Mouse (Mus musculus): ENCODE data around the gene Wdr53.
"Not testable (repeated sequence)": the region's sequence is repeated elsewhere in the genome, so short reads cannot be mapped to it uniquely, and the experiment has no call there.

Wdr53 gene

DNA sequence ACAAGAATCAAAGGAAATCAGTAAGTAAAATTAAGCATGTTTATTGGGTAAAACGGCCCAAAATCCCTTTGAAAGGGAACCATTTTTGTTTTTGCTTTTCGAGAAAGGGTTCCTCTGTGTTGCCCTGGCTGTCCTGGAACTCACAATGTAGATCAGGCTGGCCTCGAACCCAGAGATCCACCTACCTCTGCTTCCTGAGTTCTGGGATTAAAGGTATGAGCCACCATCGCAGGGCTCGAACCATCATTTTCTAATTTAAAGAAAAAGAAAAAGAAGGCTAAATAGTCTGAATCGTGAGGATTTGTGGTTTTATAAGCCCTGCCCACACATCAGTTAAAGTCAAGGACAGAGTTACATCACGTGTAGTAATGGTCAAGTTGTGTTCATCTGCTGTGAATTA lies 31.4 kb downstream of the Wdr53 start:
- DNase-seq (ENCODE audit: low read depth): no peak

DNA sequence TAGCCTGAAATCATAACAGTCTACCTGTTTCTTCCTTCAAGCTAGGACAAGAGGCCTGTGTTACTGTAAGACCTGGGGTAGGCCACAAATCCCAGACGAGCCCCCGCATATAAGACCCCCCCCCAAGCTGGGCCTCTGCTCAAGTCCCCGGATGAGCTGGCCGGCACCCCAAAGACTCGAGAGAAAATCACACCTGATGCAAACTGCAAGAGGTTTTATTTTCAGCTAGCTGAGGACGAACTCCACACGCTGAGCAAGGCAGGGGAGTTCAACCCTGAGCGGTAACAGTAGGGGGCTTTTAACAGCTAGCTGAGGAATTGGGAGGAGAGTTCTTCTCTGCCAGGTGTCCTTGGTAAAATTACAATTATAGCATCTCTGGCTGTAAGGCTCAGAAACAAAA lies 33.2 kb downstream of the Wdr53 start:
- DNase-seq (ENCODE audit: low read depth): no peak

DNA sequence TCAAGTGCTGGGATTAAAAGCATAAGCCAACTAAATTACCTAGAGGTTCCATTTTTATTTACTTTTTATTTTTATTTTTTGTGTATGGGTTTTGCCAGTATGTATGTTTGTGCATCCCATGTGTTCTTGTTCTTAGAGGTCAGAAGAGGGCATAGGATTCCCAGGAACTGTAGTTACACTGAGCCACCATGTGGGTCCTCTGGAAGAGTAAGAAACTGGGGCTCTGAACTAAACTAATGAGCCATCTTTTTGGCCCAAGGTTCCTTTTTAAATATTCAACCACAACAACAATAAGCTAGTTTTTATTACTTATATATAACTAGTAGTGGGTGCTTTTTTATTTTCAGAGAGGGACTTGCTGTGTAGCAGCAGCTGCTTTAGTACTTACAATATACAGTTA lies 35.6 kb downstream of the Wdr53 start:
- no peak for DNase-seq (ENCODE audit: low read depth)

DNA sequence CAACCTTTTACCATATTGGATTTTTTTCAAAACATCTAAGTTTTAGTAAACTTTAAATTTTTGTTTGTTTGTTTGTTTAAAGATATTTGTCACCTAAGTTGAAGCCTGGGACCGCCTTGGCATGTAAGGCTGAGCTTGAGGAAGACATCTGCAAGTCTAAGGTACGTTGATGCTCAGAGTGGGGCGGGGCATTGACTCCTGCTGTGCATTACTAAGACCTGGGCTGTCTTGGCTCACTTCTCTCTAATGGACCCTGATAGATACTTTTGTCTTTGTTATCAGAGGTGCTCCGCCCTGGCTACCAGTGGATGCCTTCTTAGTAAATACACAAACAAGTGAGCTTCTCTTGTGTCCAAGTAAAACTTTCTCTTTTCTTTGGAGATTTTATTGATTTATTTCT lies 44.8 kb downstream of the Wdr53 start:
- DNase-seq (ENCODE audit: low read depth): no peak

DNA sequence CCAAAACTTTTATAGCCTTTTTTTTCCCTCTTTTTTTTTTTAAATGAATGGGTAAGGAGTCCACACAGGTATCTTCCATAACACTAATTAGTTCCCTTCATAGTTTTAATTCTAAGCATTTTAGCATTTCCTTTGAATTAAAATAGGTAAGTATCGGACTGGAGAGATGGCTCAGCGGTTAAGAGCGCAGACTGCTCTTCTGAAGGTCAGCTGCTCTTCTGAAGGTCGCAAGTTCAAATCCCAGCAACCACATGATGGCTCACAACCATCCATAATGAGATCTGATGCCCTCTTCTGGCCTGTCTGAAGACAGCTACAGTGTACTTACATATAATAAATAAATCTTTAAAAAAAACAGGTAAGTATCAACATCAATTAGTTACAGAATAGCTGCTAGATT lies 52.6 kb downstream of the Wdr53 start:
- DNase-seq (ENCODE audit: low read depth): not testable (repeated sequence)

DNA sequence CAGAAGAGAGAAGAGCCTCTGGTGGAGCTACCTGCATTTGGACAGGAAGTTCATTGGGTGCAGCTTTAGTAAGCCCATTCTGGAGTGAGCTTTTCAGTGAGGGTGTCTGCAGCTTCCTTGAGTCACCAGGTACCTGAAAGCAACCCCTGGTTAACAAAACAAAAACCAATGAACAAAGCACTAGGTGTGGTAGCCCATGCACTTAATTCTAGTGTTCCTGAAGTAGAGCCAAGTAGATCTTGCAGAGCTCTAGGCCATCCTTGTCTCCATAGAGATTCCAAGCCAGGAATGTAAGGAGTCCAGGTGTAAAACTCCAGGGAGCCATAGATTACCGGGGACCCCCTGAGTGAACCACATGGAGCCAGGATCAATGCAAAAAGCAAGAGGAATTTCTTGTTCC lies 56.0 kb downstream of the Wdr53 start:
- DNase-seq (ENCODE audit: low read depth): no peak

DNA sequence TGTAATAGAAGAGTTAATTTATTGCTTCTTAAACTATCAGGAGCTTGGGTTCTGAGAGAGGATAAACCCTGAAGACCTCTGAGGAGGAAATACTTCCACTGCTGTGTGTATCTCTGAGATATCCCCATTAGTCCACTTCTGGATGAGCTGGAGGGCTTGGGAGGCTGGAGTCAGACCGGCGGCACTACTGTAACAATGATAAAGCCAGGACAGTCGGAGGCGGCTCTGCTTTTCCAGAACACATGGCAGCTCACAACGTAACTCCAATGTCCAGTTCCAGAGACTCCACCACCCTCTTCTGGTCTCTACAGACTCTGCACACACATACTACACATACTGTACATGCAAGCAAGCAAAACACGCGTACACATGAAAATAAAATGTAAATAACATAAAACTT lies 56.9 kb downstream of the Wdr53 start:
- DNase-seq (ENCODE audit: low read depth): no peak
